Mouse (Mus musculus): Measurements from ENCODE around the gene Grm7.

DNA sequence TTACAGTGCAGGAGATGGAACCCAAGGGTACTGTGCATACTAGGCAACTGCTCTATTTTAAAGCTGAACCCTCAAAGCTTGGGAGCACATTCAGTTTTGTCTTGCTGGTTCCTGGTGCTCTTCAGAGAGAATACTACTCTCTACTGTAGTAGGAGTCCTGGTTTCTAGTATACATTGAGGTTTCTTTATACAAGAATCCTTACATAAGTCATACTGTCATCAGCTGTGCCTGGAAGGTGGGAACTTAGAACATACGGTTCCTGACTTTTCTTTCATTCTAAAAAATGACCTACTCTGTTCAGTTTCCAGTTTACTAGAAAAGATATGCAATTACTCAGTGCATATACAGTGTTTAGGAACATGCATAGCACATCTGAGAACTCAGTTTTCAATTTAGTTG, 449.4 kb downstream of the Grm7 start:
- no peak for TF ChIP-seq CTCF (IDR thresholded peaks at IDR 0.05; ENCODE audit: extremely low read depth, insufficient read depth, low read length)
- TF ChIP-seq POLR2A (IDR thresholded peaks at IDR 0.05; ENCODE audit: extremely low read depth, insufficient read depth, low read length): no peak

Data from cortical plate, adult 2 months (tissue).